Mouse (Mus musculus): ENCODE measurements around the gene Olfr12. TPM values are rescaled to one million over a fixed set of nuclear protein-coding genes. Genes with fewer than 3 reads are reported as not detected.

Olfr12 gene
- polyA plus RNA-seq, 1 experiment from 2014 or later = not detected

DNA sequence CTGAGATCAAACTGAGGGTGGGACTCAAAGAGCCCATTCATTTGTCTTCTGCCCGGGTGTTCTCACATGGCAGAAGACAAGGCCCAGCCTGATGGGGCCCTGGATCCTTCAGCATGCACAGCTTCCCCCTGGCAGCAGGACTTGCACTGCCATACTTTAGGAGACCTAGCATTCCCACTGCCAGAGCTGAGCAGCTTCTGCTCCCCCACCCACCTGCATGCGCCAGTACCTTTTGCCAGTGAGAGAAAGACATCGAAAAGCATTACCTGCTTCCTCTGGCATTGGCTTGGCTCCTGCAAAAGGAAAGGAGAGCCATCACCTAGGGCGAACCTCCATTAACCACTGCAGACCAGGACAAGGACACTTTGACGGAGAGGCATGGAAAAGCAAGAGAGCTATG lies 27.3 kb downstream of the Olfr12 start:
- no peaks in the 10 kb centered on the region for H3K36me3 ChIP-seq (ENCODE audit: control insufficient read depth, insufficient read depth, low read length)
- H3K4me3 ChIP-seq (ENCODE audit: low read depth, low read length) = no peak overlapping the region
- DNase-seq (ENCODE audit: low spot score) = no peak
- ATAC-seq (ENCODE audit: insufficient read depth, low FRiP score, low TSS enrichment) = no peak
- H3K4me2 ChIP-seq (ENCODE audit: low read depth) = no peak overlapping the region
- H3K4me1 ChIP-seq (ENCODE audit: control insufficient read depth, insufficient read depth, low read length) = peaks cover 7% of the 10 kb centered on the region; the same call in 1 of the 2 replicates
- WGBS = 82% methylated on average over 5 of the region's 5 CpGs
- H3K27ac ChIP-seq (ENCODE audit: low read depth, low read length) = no peak overlapping the region
- H3K9ac ChIP-seq (ENCODE audit: low read length) = no peak overlapping the region
- no peaks in the 10 kb centered on the region for H3K27me3 ChIP-seq (ENCODE audit: control insufficient read depth, insufficient read depth, low read length)
- no peaks in the 10 kb centered on the region for H3K9me3 ChIP-seq (ENCODE audit: control insufficient read depth, low read length)

DNA sequence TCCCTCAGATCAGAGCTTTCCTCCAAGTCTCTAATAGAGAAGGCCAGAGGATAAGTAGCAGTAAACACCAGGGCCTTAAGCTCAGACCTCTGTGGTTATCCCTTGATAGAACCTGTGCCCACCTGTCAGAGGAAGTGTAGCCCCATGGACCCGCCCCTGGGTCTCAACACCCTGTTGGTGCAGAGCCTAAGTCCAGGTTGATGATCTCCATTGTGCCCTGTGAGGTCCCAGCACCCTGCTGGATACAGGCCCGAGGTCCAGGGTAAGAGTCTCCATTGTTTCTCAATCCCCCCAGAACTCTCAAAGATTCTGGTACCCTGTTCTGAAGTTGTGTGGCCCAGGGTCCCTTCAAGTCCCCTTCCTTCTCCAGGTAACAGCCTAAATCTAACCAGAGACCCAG lies 28.5 kb downstream of the Olfr12 start:
- Histone ChIP-seq H3K9ac (ENCODE audit: low read length) (no peak overlapping the region), H3K27me3 (ENCODE audit: control insufficient read depth, insufficient read depth, low read length) (no peaks in the 10 kb centered on the region), H3K4me3 (ENCODE audit: low read depth, low read length) (no peak overlapping the region), H3K4me2 (ENCODE audit: low read depth) (no peak overlapping the region), H3K27ac (ENCODE audit: low read depth, low read length) (no peak overlapping the region), H3K36me3 (ENCODE audit: control insufficient read depth, insufficient read depth, low read length) (no peaks in the 10 kb centered on the region), H3K4me1 (ENCODE audit: control insufficient read depth, insufficient read depth, low read length) (no peaks in the 10 kb centered on the region; the same call in 1 of the 2 replicates), H3K9me3 (ENCODE audit: control insufficient read depth, low read length) (no peaks in the 10 kb centered on the region)
- ATAC-seq (ENCODE audit: insufficient read depth, low FRiP score, low TSS enrichment) = no peak
- 64% methylated on average over 2 of the region's 2 CpGs for WGBS
- no peak for DNase-seq (ENCODE audit: low spot score)

DNA sequence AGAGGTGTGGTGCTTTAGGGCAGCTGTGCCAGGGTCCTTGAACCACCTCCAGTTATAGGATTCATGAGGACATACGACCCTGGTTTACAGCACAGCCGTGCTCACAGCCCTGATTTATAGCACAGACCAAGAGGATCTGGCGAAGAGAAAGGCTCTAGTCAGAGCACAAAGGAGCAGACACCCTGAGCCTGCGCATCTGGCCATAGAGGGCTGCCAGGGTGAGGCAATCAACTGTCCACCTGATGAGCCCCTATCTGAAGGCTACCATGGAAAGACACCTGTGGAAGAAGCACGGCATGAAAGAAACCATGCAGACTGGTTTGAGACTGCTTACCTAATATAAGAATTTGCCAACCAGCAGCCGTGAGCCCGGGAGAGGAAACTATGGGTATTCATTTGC lies 29.0 kb downstream of the Olfr12 start:
- H3K4me3 ChIP-seq (ENCODE audit: low read depth, low read length) = no peak overlapping the region
- H3K4me2 ChIP-seq (ENCODE audit: low read depth) = no peak overlapping the region
- ATAC-seq (ENCODE audit: insufficient read depth, low FRiP score, low TSS enrichment) (no peak), DNase-seq (ENCODE audit: low spot score) (no peak)
- no peaks in the 10 kb centered on the region for H3K4me1 ChIP-seq (ENCODE audit: control insufficient read depth, insufficient read depth, low read length)
- no peaks in the 10 kb centered on the region for H3K9me3 ChIP-seq (ENCODE audit: control insufficient read depth, low read length)
- H3K27ac ChIP-seq (ENCODE audit: low read depth, low read length) = no peak overlapping the region
- no peak overlapping the region for H3K9ac ChIP-seq (ENCODE audit: low read length)
- no peaks in the 10 kb centered on the region for H3K36me3 ChIP-seq (ENCODE audit: control insufficient read depth, insufficient read depth, low read length)
- 66% methylated on average over 7 of the region's 7 CpGs for WGBS
- no peaks in the 10 kb centered on the region for H3K27me3 ChIP-seq (ENCODE audit: control insufficient read depth, insufficient read depth, low read length)

DNA sequence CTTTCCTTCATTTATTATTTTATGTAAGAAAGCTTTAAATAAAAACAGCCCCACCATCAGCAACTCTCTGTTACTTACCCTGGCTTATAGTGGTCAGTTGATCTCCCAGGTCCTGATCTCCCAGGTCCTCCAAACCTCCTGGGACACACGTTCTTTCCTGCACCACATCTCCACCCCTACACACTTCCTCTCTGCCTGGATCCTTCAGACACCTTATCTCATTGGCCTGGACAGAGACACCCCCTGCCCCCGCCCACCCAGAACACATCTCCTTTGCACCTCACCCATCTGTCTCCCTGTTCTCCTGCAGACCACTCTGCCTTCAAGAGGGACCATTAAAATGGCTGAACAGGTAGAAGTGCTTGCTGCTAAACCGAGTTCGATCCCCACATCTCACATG lies 29.4 kb downstream of the Olfr12 start:
- no peaks in the 10 kb centered on the region for H3K27me3 ChIP-seq (ENCODE audit: control insufficient read depth, insufficient read depth, low read length)
- no peak overlapping the region for H3K4me3 ChIP-seq (ENCODE audit: low read depth, low read length)
- H3K36me3 ChIP-seq (ENCODE audit: control insufficient read depth, insufficient read depth, low read length) = no peaks in the 10 kb centered on the region
- H3K9ac ChIP-seq (ENCODE audit: low read length) = no peak overlapping the region
- H3K9me3 ChIP-seq (ENCODE audit: control insufficient read depth, low read length) = no peaks in the 10 kb centered on the region
- H3K4me2 ChIP-seq (ENCODE audit: low read depth) = no peak overlapping the region
- no peak for DNase-seq (ENCODE audit: low spot score)
- no peak overlapping the region for H3K27ac ChIP-seq (ENCODE audit: low read depth, low read length)
- H3K4me1 ChIP-seq (ENCODE audit: control insufficient read depth, insufficient read depth, low read length) = no peaks in the 10 kb centered on the region
- WGBS = 73% methylated on average over 4 of the region's 4 CpGs
- ATAC-seq (ENCODE audit: insufficient read depth, low FRiP score, low TSS enrichment) = no peak

DNA sequence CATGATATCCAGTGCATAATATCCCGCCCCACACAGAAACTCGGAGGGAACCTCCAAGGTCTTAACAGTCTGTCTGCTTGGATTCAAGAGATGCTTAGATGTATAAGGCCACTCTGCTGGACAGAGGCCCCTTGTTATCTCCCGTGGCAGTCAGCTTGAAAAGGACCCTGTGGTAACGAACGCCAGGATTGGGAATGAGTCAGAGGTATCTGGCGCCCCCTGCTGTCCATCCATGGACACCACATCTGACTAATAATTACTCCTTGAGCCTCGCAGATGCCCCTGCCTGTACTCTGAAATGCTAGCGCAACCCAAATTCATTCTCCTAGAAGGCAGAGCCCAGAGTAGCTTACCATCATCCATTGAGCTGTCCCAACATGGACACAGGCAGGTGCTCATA lies 30.2 kb downstream of the Olfr12 start:
- Histone ChIP-seq H3K4me2 (ENCODE audit: low read depth) (no peak overlapping the region), H3K9me3 (ENCODE audit: control insufficient read depth, low read length) (no peaks in the 10 kb centered on the region), H3K9ac (ENCODE audit: low read length) (no peak overlapping the region), H3K36me3 (ENCODE audit: control insufficient read depth, insufficient read depth, low read length) (no peaks in the 10 kb centered on the region), H3K4me1 (ENCODE audit: control insufficient read depth, insufficient read depth, low read length) (no peaks in the 10 kb centered on the region), H3K27ac (ENCODE audit: low read depth, low read length) (no peak overlapping the region), H3K27me3 (ENCODE audit: control insufficient read depth, insufficient read depth, low read length) (no peaks in the 10 kb centered on the region), H3K4me3 (ENCODE audit: low read depth, low read length) (no peak overlapping the region)
- WGBS = 10% methylated on average over 8 of the region's 8 CpGs
- ATAC-seq (ENCODE audit: insufficient read depth, low FRiP score, low TSS enrichment) (no peak), DNase-seq (ENCODE audit: low spot score) (peak; percentile 82)

DNA sequence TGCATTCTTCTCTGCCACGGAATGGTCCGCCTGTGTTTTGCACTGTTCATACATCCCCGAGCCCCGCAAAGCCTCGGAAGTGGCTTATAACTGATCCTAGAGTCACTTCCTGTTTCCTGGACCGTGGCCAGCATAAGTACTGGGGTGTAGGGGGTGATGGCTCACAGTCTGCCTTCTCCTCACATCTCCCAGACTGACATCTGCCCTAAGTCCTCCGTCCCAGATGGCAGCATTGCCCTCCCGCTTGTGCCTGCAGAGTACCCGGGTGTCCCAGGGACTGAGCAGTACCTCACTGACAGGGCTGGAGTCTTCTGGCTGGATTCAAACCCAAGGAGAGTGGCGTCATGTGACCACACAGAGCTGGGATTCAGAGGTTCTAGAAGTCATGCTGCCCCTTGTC lies 30.6 kb downstream of the Olfr12 start:
- no peak overlapping the region for H3K9ac ChIP-seq (ENCODE audit: low read length)
- no peaks in the 10 kb centered on the region for H3K4me1 ChIP-seq (ENCODE audit: control insufficient read depth, insufficient read depth, low read length)
- no peak overlapping the region for H3K4me2 ChIP-seq (ENCODE audit: low read depth)
- H3K27me3 ChIP-seq (ENCODE audit: control insufficient read depth, insufficient read depth, low read length) = no peaks in the 10 kb centered on the region
- DNase-seq (ENCODE audit: low spot score) (no peak), ATAC-seq (ENCODE audit: insufficient read depth, low FRiP score, low TSS enrichment) (no peak)
- H3K9me3 ChIP-seq (ENCODE audit: control insufficient read depth, low read length) = no peaks in the 10 kb centered on the region
- no peak overlapping the region for H3K27ac ChIP-seq (ENCODE audit: low read depth, low read length)
- H3K36me3 ChIP-seq (ENCODE audit: control insufficient read depth, insufficient read depth, low read length) = no peaks in the 10 kb centered on the region
- WGBS = 59% methylated on average over 10 of the region's 10 CpGs
- H3K4me3 ChIP-seq (ENCODE audit: low read depth, low read length) = no peak overlapping the region

DNA sequence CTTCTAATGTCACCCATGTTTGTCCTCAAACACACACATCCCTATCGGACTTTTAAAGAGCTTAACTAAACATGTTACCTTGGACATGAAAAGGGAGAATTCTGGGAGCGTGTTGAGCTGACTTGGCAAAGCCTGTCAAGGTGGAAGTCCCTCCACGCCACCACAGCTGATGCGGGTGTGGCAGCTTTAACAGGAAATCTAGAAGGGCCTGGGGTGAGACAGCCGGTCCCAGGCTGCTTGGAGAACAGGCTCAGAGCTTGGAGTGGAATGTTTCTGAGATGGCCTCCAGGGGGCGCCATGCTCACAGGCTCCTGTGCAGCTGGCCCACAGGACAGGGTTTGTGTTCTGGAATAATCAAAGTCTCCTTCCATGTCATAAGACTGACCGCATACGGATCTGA lies 31.1 kb downstream of the Olfr12 start, which contains the start of gene Otos:
Gene Otos (minus strand): TSS at position 169 of the 400 bp plus-strand sequence.
- H3K27ac ChIP-seq (ENCODE audit: low read depth, low read length) = no peak within 1 kb of the TSS
- H3K4me2 ChIP-seq (ENCODE audit: low read depth) = no peak within 1 kb of the TSS
- DNase-seq (ENCODE audit: low spot score) (peak; percentile 75), ATAC-seq (ENCODE audit: insufficient read depth, low FRiP score, low TSS enrichment) (0 out of 2 replicates have a peak, but pooled peaks have one; percentile 40)
- no peak within 1 kb of the TSS for H3K9ac ChIP-seq (ENCODE audit: low read length)
- no peaks in the 10 kb centered on the region for H3K9me3 ChIP-seq (ENCODE audit: control insufficient read depth, low read length)
- H3K27me3 ChIP-seq (ENCODE audit: control insufficient read depth, insufficient read depth, low read length) = no peaks in the 10 kb centered on the region
- 38% methylated on average over 8 of the region's 8 CpGs for WGBS
- no peak within 1 kb of the TSS for H3K4me3 ChIP-seq (ENCODE audit: low read depth, low read length)
- H3K36me3 ChIP-seq (ENCODE audit: control insufficient read depth, insufficient read depth, low read length) = no peaks in the 10 kb centered on the region
- H3K4me1 ChIP-seq (ENCODE audit: control insufficient read depth, insufficient read depth, low read length) = no peaks in the 10 kb centered on the region

DNA sequence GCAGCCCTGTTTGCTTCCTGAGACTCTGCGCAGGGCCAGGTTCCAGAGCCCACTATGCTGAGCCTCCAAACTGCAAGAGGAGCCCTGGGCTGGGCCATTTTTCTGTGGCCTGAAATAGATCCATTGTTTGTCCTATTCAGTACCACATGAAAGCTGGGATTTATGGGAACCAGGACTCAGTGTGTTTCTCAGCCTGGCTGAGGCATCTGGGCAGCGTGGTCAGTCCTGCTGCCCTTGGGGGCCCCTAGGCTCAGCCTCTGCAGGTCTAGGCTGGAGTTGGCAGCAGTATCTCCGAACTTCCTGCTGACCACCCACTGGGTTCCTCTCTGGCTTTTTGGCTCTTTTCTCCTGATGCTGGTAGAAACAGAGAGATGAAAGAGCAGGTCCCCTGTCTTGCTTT lies 33.9 kb downstream of the Olfr12 start:
- H3K9me3 ChIP-seq (ENCODE audit: control insufficient read depth, low read length) = no peaks in the 10 kb centered on the region
- no peak overlapping the region for H3K4me3 ChIP-seq (ENCODE audit: low read depth, low read length)
- H3K27me3 ChIP-seq (ENCODE audit: control insufficient read depth, insufficient read depth, low read length) = no peaks in the 10 kb centered on the region
- H3K9ac ChIP-seq (ENCODE audit: low read length) = 0 out of 2 replicates have a peak overlapping the region, but pooled peaks have one; percentile 23
- no peaks in the 10 kb centered on the region for H3K36me3 ChIP-seq (ENCODE audit: control insufficient read depth, insufficient read depth, low read length)
- no peak overlapping the region for H3K4me2 ChIP-seq (ENCODE audit: low read depth)
- H3K4me1 ChIP-seq (ENCODE audit: control insufficient read depth, insufficient read depth, low read length) = no peaks in the 10 kb centered on the region
- H3K27ac ChIP-seq (ENCODE audit: low read depth, low read length) = no peak overlapping the region
- DNase-seq (ENCODE audit: low spot score) (no peak), ATAC-seq (ENCODE audit: insufficient read depth, low FRiP score, low TSS enrichment) (no peak)
- WGBS = 49% methylated on average over 3 of the region's 3 CpGs

DNA sequence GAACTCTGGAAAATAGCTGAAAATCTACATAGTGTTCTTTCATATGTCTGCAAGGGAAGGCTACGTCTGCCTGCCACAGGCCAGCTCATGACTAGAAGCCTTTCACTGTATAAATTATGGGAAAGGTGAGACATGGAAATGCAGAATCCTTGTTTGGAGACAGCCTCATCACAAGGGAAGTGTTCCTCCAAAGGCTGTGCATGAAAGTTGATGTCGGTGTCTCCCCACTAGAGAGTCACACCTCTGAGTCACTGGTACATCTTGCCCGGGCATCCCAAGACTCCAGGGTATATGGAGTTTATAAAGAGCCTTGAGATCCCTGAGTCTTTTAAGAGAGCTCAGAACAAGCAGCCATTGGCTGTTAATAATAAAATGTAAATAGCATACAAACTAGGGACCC lies 35.6 kb downstream of the Olfr12 start:
- H3K27ac ChIP-seq (ENCODE audit: low read depth, low read length) = no peak overlapping the region
- H3K9ac ChIP-seq (ENCODE audit: low read length) = no peak overlapping the region
- ATAC-seq (ENCODE audit: insufficient read depth, low FRiP score, low TSS enrichment) (no peak), DNase-seq (ENCODE audit: low spot score) (no peak)
- no peak overlapping the region for H3K4me3 ChIP-seq (ENCODE audit: low read depth, low read length)
- H3K36me3 ChIP-seq (ENCODE audit: control insufficient read depth, insufficient read depth, low read length) = no peaks in the 10 kb centered on the region
- no peaks in the 10 kb centered on the region for H3K9me3 ChIP-seq (ENCODE audit: control insufficient read depth, low read length)
- 0 out of 2 replicates have a peak, but pooled peaks cover 3% of the 10 kb centered on the region for H3K4me1 ChIP-seq (ENCODE audit: control insufficient read depth, insufficient read depth, low read length)
- H3K4me2 ChIP-seq (ENCODE audit: low read depth) = no peak overlapping the region
- WGBS = 90% methylated on average over 3 of the region's 3 CpGs
- H3K27me3 ChIP-seq (ENCODE audit: control insufficient read depth, insufficient read depth, low read length) = no peaks in the 10 kb centered on the region
